Comparison of ENCODE assay signal across 21 mouse cellular contexts in the genomic region with DNA sequence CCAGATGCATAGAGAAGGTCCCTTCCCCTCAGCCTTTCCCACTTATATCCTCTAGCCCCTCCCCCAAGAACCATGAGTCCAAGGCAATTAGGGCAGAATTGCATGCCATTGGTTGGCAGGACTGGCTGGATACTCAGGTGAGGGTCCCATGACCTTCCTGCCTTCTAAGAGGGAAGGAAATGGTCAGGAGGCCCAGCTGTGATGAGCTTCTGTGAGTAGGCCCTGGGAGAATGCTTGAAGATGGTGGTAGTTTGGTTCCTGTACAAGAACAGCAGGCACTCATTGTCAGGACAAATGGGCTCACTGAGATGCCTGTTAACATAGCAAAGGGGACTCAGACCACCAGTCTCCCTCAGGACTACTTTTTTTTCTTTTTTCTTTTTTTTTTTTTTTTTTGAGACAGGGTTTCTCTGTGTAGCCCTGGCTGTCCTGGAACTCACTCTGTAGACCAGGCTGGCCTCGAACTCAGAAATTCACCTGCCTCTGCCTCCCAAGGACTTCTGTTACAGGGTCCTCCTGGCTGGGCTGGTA.
"Had no signal": no experiment of that assay in that cellular context is flagged by ENCODE, and none has a peak within 500 bp of the region (broad histone marks: within the 10 kb centered on the region; RNA-seq: fewer than 3 reads in every experiment).

No protein-coding gene starts in this region.

- H3K27ac ChIP-seq: lung, embryonic 15.5 days; macrophage; midbrain, embryonic 12.5 days; neural tube, embryonic 13.5 days; neural tube, embryonic 15.5 days had no signal

- H3K9me3 ChIP-seq: lung, embryonic 15.5 days; megakaryocyte, embryonic 14.5 days; midbrain, embryonic 12.5 days; neural tube, embryonic 13.5 days; neural tube, embryonic 15.5 days had no signal

- H3K4me3 ChIP-seq: lung, embryonic 15.5 days; megakaryocyte, embryonic 14.5 days; midbrain, embryonic 12.5 days; myocyte; neural tube, embryonic 13.5 days; neural tube, embryonic 15.5 days had no signal

- ATAC-seq: lung, postnatal 0 days; midbrain, embryonic 16.5 days had no signal

- H3K27me3 ChIP-seq: lung, embryonic 15.5 days; megakaryocyte, embryonic 14.5 days; midbrain, embryonic 12.5 days; neural tube, embryonic 13.5 days; neural tube, embryonic 15.5 days had no signal

- DNase-seq: lung, adult 18-20 months; lung, postnatal 14 days; lung, postnatal 36 days; midbrain, embryonic 14.5 days; retina, postnatal 1 day; right cerebral cortex, adult 18-20 months; right cerebral cortex, postnatal 25 days; right cerebral cortex, postnatal 4 days; spleen, adult 18-20 months; thymus, adult 18-20 months; thymus, postnatal 14 days; thymus, postnatal 36 days had no signal

- H3K9ac ChIP-seq: lung, embryonic 15.5 days; midbrain, embryonic 12.5 days; neural tube, embryonic 13.5 days; neural tube, embryonic 15.5 days had no signal

- H3K4me1 ChIP-seq: lung, embryonic 15.5 days had no signal
